Mouse (Mus musculus) urinary bladder, postnatal 25 days (tissue): ENCODE measurements around the gene Hps1.
"Not testable (repeated sequence)": the region's sequence is repeated elsewhere in the genome, so short reads cannot be mapped to it uniquely, and the experiment has no call there.

Source experiments
- DNase-seq: peaks from one replicate; pipeline ENCODE4 v3.0.0; 2022; ENCODE audit warnings: low spot score

Gene Hps1

GRCm38 (mm10) chr19:42779531-42780155, at the start of gene Hps1:
Gene Hps1, minus strand, starts transcription at chr19:42779978.
- DNase-seq, result peak; percentile 77

- DNase-seq, result no peak
Observed at GRCm38 (mm10) chr19:42829196-42829595, 49.4 kb upstream of the Hps1 start.

GRCm38 (mm10) chr19:42827843-42828242, 48.1 kb upstream of the Hps1 start:
- no peak for DNase-seq

- no peak for DNase-seq
Observed at GRCm38 (mm10) chr19:42820109-42820508, 40.3 kb upstream of the Hps1 start.

GRCm38 (mm10) chr19:42817761-42818160, 38.0 kb upstream of the Hps1 start:
- DNase-seq, result no peak

GRCm38 (mm10) chr19:42816261-42816660, 36.5 kb upstream of the Hps1 start:
- DNase-seq, result no peak

GRCm38 (mm10) chr19:42810140-42810539, 30.4 kb upstream of the Hps1 start:
- DNase-seq, result no peak

- no peak for DNase-seq
Observed at GRCm38 (mm10) chr19:42809491-42809890, 29.7 kb upstream of the Hps1 start.

- DNase-seq, result no peak
Observed at GRCm38 (mm10) chr19:42797866-42798265, 18.1 kb upstream of the Hps1 start.

GRCm38 (mm10) chr19:42795801-42796200, 16.0 kb upstream of the Hps1 start:
- DNase-seq, result no peak

- peak; percentile 92 for DNase-seq
Observed at GRCm38 (mm10) chr19:42794914-42795613, 15.3 kb upstream of the Hps1 start.

- no peak for DNase-seq
Observed at GRCm38 (mm10) chr19:42788311-42788710, 8.5 kb upstream of the Hps1 start.

GRCm38 (mm10) chr19:42785562-42786220, 5.9 kb upstream of the Hps1 start:
- DNase-seq, result no peak

- no peak for DNase-seq
Observed at GRCm38 (mm10) chr19:42785129-42785528, 5.4 kb upstream of the Hps1 start.

- DNase-seq, result not testable (repeated sequence)
Observed at GRCm38 (mm10) chr19:42780156-42780538, 369 bp upstream of the Hps1 start.

- DNase-seq, result peak; percentile 40
Observed at GRCm38 (mm10) chr19:42777801-42778200, 2.0 kb downstream of the Hps1 start.

- DNase-seq, result no peak
Observed at GRCm38 (mm10) chr19:42776813-42777212, 3.0 kb downstream of the Hps1 start.

- DNase-seq, result no peak
Observed at GRCm38 (mm10) chr19:42770141-42770872, 9.5 kb downstream of the Hps1 start.

- DNase-seq, result no peak
Observed at GRCm38 (mm10) chr19:42769648-42770047, 10.1 kb downstream of the Hps1 start.

- DNase-seq, result no peak
Observed at GRCm38 (mm10) chr19:42767361-42767760, 12.4 kb downstream of the Hps1 start.

GRCm38 (mm10) chr19:42764398-42764797, 15.4 kb downstream of the Hps1 start:
- DNase-seq, result no peak

GRCm38 (mm10) chr19:42756671-42757070, 23.1 kb downstream of the Hps1 start:
- DNase-seq, result no peak
